ENCODE assay signal across 8 mouse cellular contexts in the genomic region with DNA sequence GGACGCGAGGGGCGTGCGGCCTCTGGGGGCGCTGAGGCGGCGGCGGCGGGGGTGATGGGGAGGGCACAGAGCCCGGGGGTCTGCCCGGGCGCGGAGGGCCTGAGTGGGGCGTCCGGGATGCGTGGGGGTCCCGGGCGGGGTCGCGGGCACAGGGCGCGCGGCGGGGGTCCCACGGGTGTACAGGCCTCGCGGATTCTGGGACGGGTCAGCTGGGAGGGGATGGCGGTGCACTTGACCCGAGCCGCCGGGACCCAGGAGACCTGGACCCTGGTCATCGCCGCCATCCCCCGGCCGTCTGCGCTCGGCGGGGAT. TPM values are rescaled to one million over a fixed set of nuclear protein-coding genes. Genes with fewer than 3 reads are reported as not detected.
DNase-seq lines count a peak whose midpoint lies in the region; ATAC-seq lines count a peak whose summit lies in the region.

No protein-coding gene starts in this region.

- ATAC-seq in kidney, embryonic 16.5 days (ENCODE audit: low FRiP score, low TSS enrichment), result peak; percentile 46
- peak; percentile 37; the same call in 1 of the 2 replicates for ATAC-seq in embryonic facial prominence, embryonic 12.5 days (ENCODE audit: insufficient number of reproducible peaks, insufficient read depth, low FRiP score, low TSS enrichment)
- ATAC-seq in intestine, embryonic 15.5 days, result no peak
- ATAC-seq in neural tube, embryonic 12.5 days (ENCODE audit: low FRiP score, low read depth), result peak; percentile 48; the same call in 1 of the 2 replicates
- no peak for ATAC-seq in CD4-positive, CD25-positive, alpha-beta regulatory T cell, adult 4 months

- peak overlapping the region; percentile 95 for H3K9ac ChIP-seq in kidney, embryonic 16.5 days (replicated peaks; ENCODE audit: low read length)
- peak overlapping the region; percentile 93 for H3K9ac ChIP-seq in embryonic facial prominence, embryonic 12.5 days
- H3K9ac ChIP-seq in intestine, embryonic 15.5 days, result peak overlapping the region; percentile 83
- peak overlapping the region; percentile 98 for H3K9ac ChIP-seq in neural tube, embryonic 12.5 days

- no peaks in the 10 kb centered on the region for H3K27me3 ChIP-seq in kidney, embryonic 16.5 days (ENCODE audit: insufficient read depth, low read length)
- H3K27me3 ChIP-seq in embryonic facial prominence, embryonic 12.5 days, result no peaks in the 10 kb centered on the region
- H3K27me3 ChIP-seq in intestine, embryonic 15.5 days (replicated peaks), result no peaks in the 10 kb centered on the region
- H3K27me3 ChIP-seq in neural tube, embryonic 12.5 days (replicated peaks), result no peaks in the 10 kb centered on the region

- peak overlapping the region; percentile 77 for H3K4me2 ChIP-seq in kidney, embryonic 16.5 days (replicated peaks; ENCODE audit: low read depth, low read length)
- peak overlapping the region; percentile 74 for H3K4me2 ChIP-seq in embryonic facial prominence, embryonic 12.5 days (replicated peaks)
- H3K4me2 ChIP-seq in intestine, embryonic 15.5 days (replicated peaks), result peak overlapping the region; percentile 68
- peak overlapping the region; percentile 71 for H3K4me2 ChIP-seq in neural tube, embryonic 12.5 days (replicated peaks)

- 2% methylated on average over 22 of the region's 39 CpGs for WGBS in kidney, embryonic 16.5 days
- WGBS in embryonic facial prominence, embryonic 12.5 days, result under 1% methylated on average over 36 of the region's 39 CpGs
- under 1% methylated on average over 38 of the region's 39 CpGs for WGBS in intestine, embryonic 15.5 days
- WGBS in neural tube, embryonic 12.5 days, result under 1% methylated on average over 27 of the region's 39 CpGs

- H3K27ac ChIP-seq in kidney, embryonic 16.5 days (ENCODE audit: low read length), result peak overlapping the region; percentile 100
- H3K27ac ChIP-seq in embryonic facial prominence, embryonic 12.5 days, result peak overlapping the region; percentile 99
- H3K27ac ChIP-seq in intestine, embryonic 15.5 days, result peak overlapping the region; percentile 99
- H3K27ac ChIP-seq in neural tube, embryonic 12.5 days, result peak overlapping the region; percentile 99

- H3K4me1 ChIP-seq in kidney, embryonic 16.5 days (ENCODE audit: insufficient read depth, low read length), result peaks cover 36% of the 10 kb centered on the region
- peaks cover 24% of the 10 kb centered on the region; the same call in 1 of the 2 replicates for H3K4me1 ChIP-seq in embryonic facial prominence, embryonic 12.5 days
- H3K4me1 ChIP-seq in intestine, embryonic 15.5 days (replicated peaks), result peaks cover 16% of the 10 kb centered on the region
- H3K4me1 ChIP-seq in neural tube, embryonic 12.5 days, result peaks cover 24% of the 10 kb centered on the region

- H3K4me3 ChIP-seq in kidney, embryonic 16.5 days (ENCODE audit: low read length), result peak overlapping the region; percentile 100
- H3K4me3 ChIP-seq in embryonic facial prominence, embryonic 12.5 days, result peak overlapping the region; percentile 99
- H3K4me3 ChIP-seq in intestine, embryonic 15.5 days (replicated peaks), result peak overlapping the region; percentile 90
- peak overlapping the region; percentile 96 for H3K4me3 ChIP-seq in neural tube, embryonic 12.5 days

- no peaks in the 10 kb centered on the region for H3K9me3 ChIP-seq in kidney, embryonic 16.5 days (ENCODE audit: low read length)
- no peaks in the 10 kb centered on the region for H3K9me3 ChIP-seq in embryonic facial prominence, embryonic 12.5 days
- H3K9me3 ChIP-seq in intestine, embryonic 15.5 days, result no peaks in the 10 kb centered on the region
- no peaks in the 10 kb centered on the region for H3K9me3 ChIP-seq in neural tube, embryonic 12.5 days

- H3K36me3 ChIP-seq in kidney, embryonic 16.5 days (ENCODE audit: insufficient read depth, low read length), result 0 out of 2 replicates have a peak, but pooled peaks cover 2% of the 10 kb centered on the region
- H3K36me3 ChIP-seq in embryonic facial prominence, embryonic 12.5 days, result 0 out of 2 replicates have a peak, but pooled peaks cover 4% of the 10 kb centered on the region
- H3K36me3 ChIP-seq in intestine, embryonic 15.5 days, result no peaks in the 10 kb centered on the region
- H3K36me3 ChIP-seq in neural tube, embryonic 12.5 days, result 0 out of 2 replicates have a peak, but pooled peaks cover 3% of the 10 kb centered on the region

- no peak for DNase-seq in kidney, adult 9 months
- no peak for DNase-seq in thymus, adult 18-20 months
- no peak for DNase-seq in cerebellum, adult 8-10 months

RNA-seq across cellular contexts. Expression of a gene that starts 0.3 kb away (rescaled TPM):
- polyA plus RNA-seq in kidney, embryonic 16.5 days (2015; fragmentation: Nextera tagmentation; extraction: Ambion mirVana), result 18.5 and 21.2 TPM in 2 replicates
- polyA plus RNA-seq in embryonic facial prominence, embryonic 12.5 days (2016; fragmentation: Nextera tagmentation; extraction: Ambion mirVana), result 33.5 and 34.9 TPM in 2 replicates
- polyA plus RNA-seq in intestine, embryonic 15.5 days (2015; fragmentation: Nextera tagmentation; extraction: Ambion mirVana), result 17.5 and 21.3 TPM in 2 replicates
- 51.6 and 54.4 TPM in 2 replicates for polyA plus RNA-seq in neural tube, embryonic 12.5 days (2016; fragmentation: Nextera tagmentation; extraction: Ambion mirVana)
- polyA plus RNA-seq in CD4-positive, CD25-positive, alpha-beta regulatory T cell, adult 4 months (2017; shearing (Covaris generic)), result 10 to 100 TPM; 60.4 to 66.0 TPM

RNA-seq across cellular contexts. Expression of a gene that starts 54.6 kb away (rescaled TPM):
- 105 and 119 TPM in 2 replicates for polyA plus RNA-seq in kidney, embryonic 16.5 days (2015; fragmentation: Nextera tagmentation; extraction: Ambion mirVana)
- polyA plus RNA-seq in embryonic facial prominence, embryonic 12.5 days (2016; fragmentation: Nextera tagmentation; extraction: Ambion mirVana), result 32.1 and 38.7 TPM in 2 replicates
- 4.9 and 7.3 TPM in 2 replicates for polyA plus RNA-seq in intestine, embryonic 15.5 days (2015; fragmentation: Nextera tagmentation; extraction: Ambion mirVana)
- 40.2 TPM in 2 replicates for polyA plus RNA-seq in neural tube, embryonic 12.5 days (2016; fragmentation: Nextera tagmentation; extraction: Ambion mirVana)
- polyA plus RNA-seq in CD4-positive, CD25-positive, alpha-beta regulatory T cell, adult 4 months (2017; shearing (Covaris generic)), result not detected

Comparison
In these comparisons a context has a peak if more than half of its experiments do, and no peak if none do; other contexts are left out.
1. ATAC-seq: peak in kidney, embryonic 16.5 days (single experiment), embryonic facial prominence, embryonic 12.5 days (single experiment) and neural tube, embryonic 12.5 days (single experiment); none in intestine, embryonic 15.5 days (single experiment) and CD4-positive, CD25-positive, alpha-beta regulatory T cell, adult 4 months (single experiment).
2. Peak in every context shown above with its lines, with median percentiles within 50 percentile points of each other: H3K27ac ChIP-seq, H3K4me2 ChIP-seq, H3K4me3 ChIP-seq and H3K9ac ChIP-seq.